Mouse (Mus musculus) neural tube, postnatal 0 days (tissue): ENCODE results near the gene Zscan4d. TPM values are rescaled to one million over a fixed set of nuclear protein-coding genes. Genes with fewer than 3 reads are reported as not detected.

ENCODE experiments used
- polyA plus RNA-seq: library from polyadenylated mRNA; unstranded; fragments of >200 nt; fragmentation: Nextera tagmentation; extraction: Ambion mirVana; gene quantifications from 2 replicates; pipeline ENCODE4 v1.2.1, GENCODE M21; 2015

The Zscan4d gene
- not detected in 2 replicates for polyA plus RNA-seq

DNA sequence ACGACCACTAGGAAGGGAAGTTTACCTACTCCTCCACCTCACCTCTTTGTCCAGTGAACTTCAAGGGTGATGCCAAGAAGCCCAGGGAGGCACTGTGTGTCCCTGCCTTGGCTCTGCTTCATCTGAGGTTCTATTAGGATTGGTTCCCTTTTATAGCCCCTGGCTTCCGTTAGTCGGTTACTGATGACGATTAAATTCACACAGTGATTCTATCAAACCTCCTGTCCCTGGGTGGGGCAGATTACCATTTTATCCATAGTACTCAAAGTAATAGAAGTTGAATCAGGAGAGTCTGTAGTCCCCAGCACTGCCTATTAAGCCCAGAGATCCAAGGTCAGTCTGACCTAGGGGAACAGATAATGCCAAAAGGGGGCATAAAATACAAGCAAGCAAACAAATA is at the start of gene Zscan4d:
Zscan4d (minus strand) TSS at position 101 of the 400 bp plus-strand sequence.

Other genes with a start within 250 kb of the Zscan4d start
- gene Zscan4c, start 160.4 kb downstream of the Zscan4d start, polyA plus RNA-seq: not detected in 2 replicates
- gene Zscan4-ps1, start 96.5 kb downstream of the Zscan4d start, polyA plus RNA-seq: not detected in 2 replicates
- gene Zscan4e, start 144.5 kb upstream of the Zscan4d start, polyA plus RNA-seq: not detected in 2 replicates
- not detected in 2 replicates for gene Zscan4f, start 231.8 kb upstream of the Zscan4d start, polyA plus RNA-seq